Mouse (Mus musculus): Measurements from ENCODE around the gene Dnase1. TPM values are rescaled to one million over a fixed set of nuclear protein-coding genes. Genes with fewer than 3 reads are reported as not detected.
"Not testable (repeated sequence)": the region's sequence is repeated elsewhere in the genome, so short reads cannot be mapped to it uniquely, and the experiment has no call there.

The Dnase1 gene
- polyA plus RNA-seq, 2 experiments, result 0.86 TPM; not detected in 1

- no peaks in the 10 kb centered on the region for H3K36me3 ChIP-seq (replicated peaks; ENCODE audit: control insufficient read depth, insufficient read depth, low read depth)
- peak within 1 kb of the TSS; percentile 81 for H3K4me2 ChIP-seq (ENCODE audit: low read depth)
- DNase-seq (ENCODE audit: low read depth in 3 of 3, low spot score in 3 of 3), result peak; percentile 77 to 82 (median 80)
- TF ChIP-seq CTCF (IDR thresholded peaks at IDR 0.05; ENCODE audit: low read depth) (no peak), EP300 (IDR thresholded peaks at IDR 0.05; ENCODE audit: low read depth) (no peak)
- no peaks in the 10 kb centered on the region for H3K9me3 ChIP-seq (ENCODE audit: control insufficient read depth, low read length)
- peak within 1 kb of the TSS; percentile 61 for H3K27ac ChIP-seq
- peak within 1 kb of the TSS; percentile 84 for H3K9ac ChIP-seq (replicated peaks)
- ATAC-seq (ENCODE audit: insufficient read depth), result peak; percentile 97
- peak within 1 kb of the TSS; percentile 68 to 92 for H3K4me3 ChIP-seq (ENCODE audit: insufficient read depth in 1 of 2, low read depth in 2 of 2, low read length in 2 of 2)
- under 1% methylated on average over 58 of the region's 58 CpGs for WGBS (ENCODE audit: insufficient replicate concordance)
- peaks cover 22 to 26% of the 10 kb centered on the region in 2 experiments for H3K4me1 ChIP-seq (replicated peaks; ENCODE audit: control insufficient read depth in 2 of 2, insufficient read depth in 2 of 2, low read length in 1 of 2)
- H3K27me3 ChIP-seq (ENCODE audit: control insufficient read depth, insufficient read depth, low read length), result no peaks in the 10 kb centered on the region
Observed at GRCm38 (mm10) chr16:4077384-4078061, 40.8 kb downstream of the Dnase1 start, which contains the start of gene Trap1. TSS of gene Trap1 (minus strand) at chr16:4077827.

GRCm38 (mm10) chr16:4078302-4078701, 41.6 kb downstream of the Dnase1 start:
- ATAC-seq (ENCODE audit: insufficient read depth), result not testable (repeated sequence)

GRCm38 (mm10) chr16:4079656-4080055, 42.9 kb downstream of the Dnase1 start:
- Histone ChIP-seq H3K9ac (replicated peaks) (no peak overlapping the region), H3K4me2 (ENCODE audit: low read depth) (no peak overlapping the region), H3K9me3 (ENCODE audit: control insufficient read depth, low read length) (no peaks in the 10 kb centered on the region), H3K36me3 (replicated peaks; ENCODE audit: control insufficient read depth, insufficient read depth, low read depth) (peaks cover 9% of the 10 kb centered on the region), H3K27me3 (ENCODE audit: control insufficient read depth, insufficient read depth, low read length) (no peaks in the 10 kb centered on the region), H3K4me3 (ENCODE audit: insufficient read depth in 1 of 2, low read depth in 2 of 2, low read length in 2 of 2) (no peak overlapping the region), H3K27ac (no peak overlapping the region), H3K4me1 (replicated peaks; ENCODE audit: control insufficient read depth in 2 of 2, insufficient read depth in 2 of 2, low read length in 1 of 2) (peaks cover 19 to 20% of the 10 kb centered on the region in 2 experiments)
- TF ChIP-seq EP300 (IDR thresholded peaks at IDR 0.05; ENCODE audit: low read depth), result no peak
- TF ChIP-seq CTCF (IDR thresholded peaks at IDR 0.05; ENCODE audit: low read depth), result no peak
- ATAC-seq (ENCODE audit: insufficient read depth) (no peak), DNase-seq (ENCODE audit: low read depth in 3 of 3, low spot score in 3 of 3) (no peak)
- WGBS (ENCODE audit: insufficient replicate concordance), result 63% methylated on average over 1 of the region's 1 CpGs

More at GRCm38 (mm10) chr16:4078302-4078701, 41.6 kb downstream of the Dnase1 start:
- not testable (repeated sequence) for H3K27me3 ChIP-seq (ENCODE audit: control insufficient read depth, insufficient read depth, low read length); DNase-seq (ENCODE audit: low read depth in 3 of 3, low spot score in 3 of 3); H3K27ac ChIP-seq; H3K9me3 ChIP-seq (ENCODE audit: control insufficient read depth, low read length); H3K36me3 ChIP-seq (replicated peaks; ENCODE audit: control insufficient read depth, insufficient read depth, low read depth)
- H3K4me3 ChIP-seq (ENCODE audit: insufficient read depth in 1 of 2, low read depth in 2 of 2, low read length in 2 of 2), result peak overlapping the region in 1 of 2 experiments; percentile 68; a peak in 2 of 4 replicates
- peaks cover 22 to 26% of the 10 kb centered on the region in 2 experiments for H3K4me1 ChIP-seq (replicated peaks; ENCODE audit: control insufficient read depth in 2 of 2, insufficient read depth in 2 of 2, low read length in 1 of 2)
- peak overlapping the region; percentile 81 for H3K4me2 ChIP-seq (ENCODE audit: low read depth)
- H3K9ac ChIP-seq (replicated peaks), result peak overlapping the region; percentile 84
- 66% methylated on average over 10 of the region's 10 CpGs for WGBS (ENCODE audit: insufficient replicate concordance)

GRCm38 (mm10) chr16:4080419-4080818, 43.7 kb downstream of the Dnase1 start:
- not testable (repeated sequence) for H3K27ac ChIP-seq; H3K4me2 ChIP-seq (ENCODE audit: low read depth); ATAC-seq (ENCODE audit: insufficient read depth); H3K9me3 ChIP-seq (ENCODE audit: control insufficient read depth, low read length); H3K9ac ChIP-seq (replicated peaks); H3K27me3 ChIP-seq (ENCODE audit: control insufficient read depth, insufficient read depth, low read length); DNase-seq (ENCODE audit: low read depth in 3 of 3, low spot score in 3 of 3); H3K4me3 ChIP-seq (ENCODE audit: insufficient read depth in 1 of 2, low read depth in 2 of 2, low read length in 2 of 2)
- 46% methylated on average over 3 of the region's 3 CpGs for WGBS (ENCODE audit: insufficient replicate concordance)
- Histone ChIP-seq H3K36me3 (replicated peaks; ENCODE audit: control insufficient read depth, insufficient read depth, low read depth) (peaks cover 16% of the 10 kb centered on the region), H3K4me1 (replicated peaks; ENCODE audit: control insufficient read depth in 2 of 2, insufficient read depth in 2 of 2, low read length in 1 of 2) (peaks cover 14% of the 10 kb centered on the region in 2 experiments)

- Histone ChIP-seq H3K9ac (replicated peaks) (no peak overlapping the region), H3K27ac (no peak overlapping the region), H3K4me2 (ENCODE audit: low read depth) (no peak overlapping the region), H3K9me3 (ENCODE audit: control insufficient read depth, low read length) (no peaks in the 10 kb centered on the region), H3K27me3 (ENCODE audit: control insufficient read depth, insufficient read depth, low read length) (no peaks in the 10 kb centered on the region), H3K4me1 (replicated peaks; ENCODE audit: control insufficient read depth in 2 of 2, insufficient read depth in 2 of 2, low read length in 1 of 2) (no peaks in the 10 kb centered on the region), H3K4me3 (ENCODE audit: insufficient read depth in 1 of 2, low read depth in 2 of 2, low read length in 2 of 2) (no peak overlapping the region), H3K36me3 (replicated peaks; ENCODE audit: control insufficient read depth, insufficient read depth, low read depth) (peaks cover 49% of the 10 kb centered on the region)
- ATAC-seq (ENCODE audit: insufficient read depth) (no peak), DNase-seq (ENCODE audit: low read depth in 3 of 3, low spot score in 3 of 3) (no peak)
- no peak for TF ChIP-seq CTCF (IDR thresholded peaks at IDR 0.05; ENCODE audit: low read depth)
- no peak for TF ChIP-seq EP300 (IDR thresholded peaks at IDR 0.05; ENCODE audit: low read depth)
- 85% methylated on average over 7 of the region's 7 CpGs for WGBS (ENCODE audit: insufficient replicate concordance)
Observed at GRCm38 (mm10) chr16:4085051-4085450, 48.3 kb downstream of the Dnase1 start.

Measured in liver, embryonic 14.5 days (tissue).